Mouse (Mus musculus) left cerebral cortex, adult 11 months (tissue): ENCODE measurements around the gene Krtap9-5.

ENCODE experiments used
- DNase-seq: peaks from one replicate; pipeline ENCODE4 v3.0.0; 2022; ENCODE audit warnings: low spot score

Krtap9-5 gene

GRCm38 (mm10) chr11:99948175-99948574 is at the start of gene Krtap9-5:
TSS of gene Krtap9-5 (plus strand) at chr11:99948475.
- DNase-seq, result no peak

GRCm38 (mm10) chr11:99907620-99908019 is 40.7 kb upstream of the Krtap9-5 start, which contains the start of gene Krtap31-1:
TSS of gene Krtap31-1 (plus strand) at chr11:99907920.
- DNase-seq, result no peak

- DNase-seq, result no peak
Measured at GRCm38 (mm10) chr11:99914451-99914850, 33.8 kb upstream of the Krtap9-5 start, which contains the start of gene Gm11565. TSS of gene Gm11565 (plus strand) at chr11:99914751.

GRCm38 (mm10) chr11:99935991-99936390 is 12.3 kb upstream of the Krtap9-5 start, which contains the start of gene Krtap31-2:
TSS of gene Krtap31-2 (plus strand) at chr11:99936291.
- no peak for DNase-seq

- no peak for DNase-seq
Measured at GRCm38 (mm10) chr11:99937751-99938264, 10.5 kb upstream of the Krtap9-5 start.

GRCm38 (mm10) chr11:99964213-99964612 is 15.9 kb downstream of the Krtap9-5 start:
- DNase-seq, result no peak

GRCm38 (mm10) chr11:99965961-99966360 is 17.7 kb downstream of the Krtap9-5 start:
- DNase-seq, result no peak

GRCm38 (mm10) chr11:99978953-99979352 is 30.7 kb downstream of the Krtap9-5 start, which contains the start of gene Krtap29-1:
TSS of gene Krtap29-1 (minus strand) at chr11:99979053.
- no peak for DNase-seq

- no peak for DNase-seq
Measured at GRCm38 (mm10) chr11:99982731-99983130, 34.5 kb downstream of the Krtap9-5 start.

- DNase-seq, result no peak
Measured at GRCm38 (mm10) chr11:99983442-99983841, 35.2 kb downstream of the Krtap9-5 start.

GRCm38 (mm10) chr11:99985291-99986092 is 37.2 kb downstream of the Krtap9-5 start:
- peak; percentile 42 for DNase-seq

- no peak for DNase-seq
Measured at GRCm38 (mm10) chr11:99986180-99986647, 37.9 kb downstream of the Krtap9-5 start, which contains the start of gene Krtap16-1. TSS of gene Krtap16-1 (minus strand) at chr11:99986597.

GRCm38 (mm10) chr11:99988530-99988929 is 40.3 kb downstream of the Krtap9-5 start:
- DNase-seq, result no peak

- DNase-seq, result no peak
Measured at GRCm38 (mm10) chr11:99989881-99990405, 41.7 kb downstream of the Krtap9-5 start.

GRCm38 (mm10) chr11:99990571-99990970 is 42.3 kb downstream of the Krtap9-5 start:
- no peak for DNase-seq

GRCm38 (mm10) chr11:99993620-99994383 is 45.5 kb downstream of the Krtap9-5 start, which contains the start of gene Krtap17-1:
TSS of gene Krtap17-1 (minus strand) at chr11:99993994.
- DNase-seq, result no peak

GRCm38 (mm10) chr11:99994384-99994661 is 46.0 kb downstream of the Krtap9-5 start:
- DNase-seq, result no peak

- DNase-seq, result no peak
Measured at GRCm38 (mm10) chr11:99999091-99999490, 50.8 kb downstream of the Krtap9-5 start.
